Mouse (Mus musculus) G1E (cell line): Measurements from ENCODE around the gene Cd300e. TPM values are rescaled to one million over a fixed set of nuclear protein-coding genes. Genes with fewer than 3 reads are reported as not detected.

Experiments used
- ATAC-seq: 2 replicates; pipeline ENCODE4 v1.8.0; 2016; ENCODE audit warnings: mild to moderate bottlenecking; ENCODE audit not compliant: insufficient number of reproducible peaks, poor library complexity, low FRiP score, severe bottlenecking; ENCODE audit errors: extremely low read depth
- DNase-seq: peaks from one replicate; pipeline ENCODE4 v3.0.0; 2012; ENCODE audit warnings: low spot score
- H3K27me3 ChIP-seq: 2 replicates; pipeline ENCODE4 v1.6.1; 2012; ENCODE audit warnings: mild to moderate bottlenecking, low read length, inconsistent platforms; ENCODE audit not compliant: insufficient read depth
- H3K36me3 ChIP-seq: replicated peaks from 2 replicates; pipeline ENCODE3; 2012; ENCODE audit warnings: mild to moderate bottlenecking, inconsistent platforms
- H3K4me1 ChIP-seq: 2 replicates; pipeline ENCODE4 v1.6.1; 2012; ENCODE audit warnings: low read depth, low read length, inconsistent platforms, mixed read lengths; ENCODE audit not compliant: insufficient read depth
- H3K4me3 ChIP-seq: 2 replicates; pipeline ENCODE4 v1.5.1; 2012; ENCODE audit warnings: low read depth, mild to moderate bottlenecking, inconsistent platforms, low read length, moderate library complexity, mixed read lengths
- H3K9me3 ChIP-seq: replicated peaks from 2 replicates; pipeline ENCODE4 v1.6.1; 2012; ENCODE audit warnings: inconsistent platforms
- CTCF ChIP-seq: IDR thresholded peaks from 2 replicates; pipeline ENCODE4 v1.5.1; 2012; ENCODE audit warnings: low read depth, low read length, inconsistent platforms, mixed read lengths
- GATA1 ChIP-seq: IDR thresholded peaks from 2 replicates; pipeline ENCODE4 v1.6.1; 2012; ENCODE audit warnings: borderline replicate concordance, low read length, inconsistent platforms, mixed read lengths
- GATA2 ChIP-seq: IDR thresholded peaks from 2 replicates; pipeline ENCODE4 v1.6.1; 2012; ENCODE audit warnings: low read depth, low read length, inconsistent platforms, borderline replicate concordance
- POLR2AphosphoS5 ChIP-seq: IDR thresholded peaks from 2 replicates; pipeline ENCODE4 v1.6.1; 2012; ENCODE audit warnings: low read depth, low read length, inconsistent platforms; ENCODE audit not compliant: insufficient replicate concordance
- TAL1 ChIP-seq: conservative IDR thresholded peaks from 2 replicates; pipeline ENCODE4 v1.6.1; 2012; ENCODE audit warnings: low read depth, low read length, inconsistent platforms, mixed read lengths
- polyA plus RNA-seq: library from polyadenylated mRNA; stranded (reverse); fragments of >175 nt; gene quantifications from 2 replicates; pipeline ENCODE4 v1.2.3, GENCODE M21; 2012
- total RNA-seq, 2 experiments: library from RNA; stranded (forward) in 1 of 2; stranded (reverse) in 1 of 2; fragments of 200-1000 nt in 1 of 2; fragments of >200 nt in 1 of 2; fragmentation: Nextera tagmentation in 1 of 2; gene quantifications; 2 replicates each; pipeline ENCODE4 v1.2.3; 2014 to 2017

Cd300e gene
- total and polyA plus RNA-seq, 3 experiments: not detected

- ATAC-seq (no peak), DNase-seq (no peak)
- H3K36me3 ChIP-seq: no peaks in the 10 kb centered on the region
- H3K9me3 ChIP-seq: peaks cover under 1% of the 10 kb centered on the region; the same call in 1 of the 2 replicates
- no peak overlapping the region for H3K4me3 ChIP-seq
- H3K4me1 ChIP-seq: no peaks in the 10 kb centered on the region
- no peaks in the 10 kb centered on the region for H3K27me3 ChIP-seq
- no peak for TF ChIP-seq POLR2AphosphoS5
- no peak for TF ChIP-seq CTCF
- no peak for TF ChIP-seq TAL1
- no peak for TF ChIP-seq GATA1
Measured at GRCm38 (mm10) chr11:115098203-115098932, 36.4 kb upstream of the Cd300e start.

- Histone ChIP-seq H3K9me3 (peaks cover 10% of the 10 kb centered on the region; the same call in 1 of the 2 replicates), H3K36me3 (no peaks in the 10 kb centered on the region), H3K4me1 (no peaks in the 10 kb centered on the region), H3K27me3 (no peaks in the 10 kb centered on the region; the same call in 1 of the 2 replicates), H3K4me3 (no peak overlapping the region)
- ATAC-seq (no peak), DNase-seq (no peak)
- TF ChIP-seq POLR2AphosphoS5: no peak
- no peak for TF ChIP-seq CTCF
- TF ChIP-seq GATA1: no peak
- TF ChIP-seq GATA2: no peak
- no peak for TF ChIP-seq TAL1
Measured at GRCm38 (mm10) chr11:115092140-115092539, 30.2 kb upstream of the Cd300e start.

- Histone ChIP-seq H3K27me3 (no peaks in the 10 kb centered on the region; the same call in 1 of the 2 replicates), H3K4me3 (no peak within 1 kb of the TSS), H3K36me3 (no peaks in the 10 kb centered on the region), H3K4me1 (no peaks in the 10 kb centered on the region), H3K9me3 (peaks cover 10% of the 10 kb centered on the region; the same call in 1 of the 2 replicates)
- DNase-seq: no peak
- TF ChIP-seq GATA1 (no peak), GATA2 (no peak), CTCF (no peak), POLR2AphosphoS5 (no peak), TAL1 (no peak)
- no peak for ATAC-seq
Measured at GRCm38 (mm10) chr11:115091362-115091901, 29.5 kb upstream of the Cd300e start, which contains the start of gene Rab37. Rab37 (plus strand) TSS chr11:115091431.

GRCm38 (mm10) chr11:115089853-115090252 lies 27.9 kb upstream of the Cd300e start:
- DNase-seq (no peak), ATAC-seq (no peak)
- TF ChIP-seq CTCF (peak; percentile 36), TAL1 (no peak)
- peaks cover 10% of the 10 kb centered on the region; the same call in 1 of the 2 replicates for H3K9me3 ChIP-seq
- no peak overlapping the region for H3K4me3 ChIP-seq
- H3K4me1 ChIP-seq: no peaks in the 10 kb centered on the region
- no peaks in the 10 kb centered on the region for H3K36me3 ChIP-seq
- no peaks in the 10 kb centered on the region; the same call in 1 of the 2 replicates for H3K27me3 ChIP-seq

GRCm38 (mm10) chr11:115086213-115086612 lies 24.2 kb upstream of the Cd300e start:
- Histone ChIP-seq H3K36me3 (no peaks in the 10 kb centered on the region), H3K4me3 (no peak overlapping the region), H3K9me3 (peaks cover 7% of the 10 kb centered on the region; the same call in 1 of the 2 replicates), H3K4me1 (no peaks in the 10 kb centered on the region), H3K27me3 (peaks cover 3% of the 10 kb centered on the region; the same call in 1 of the 2 replicates)
- TF ChIP-seq CTCF: no peak
- TF ChIP-seq POLR2AphosphoS5: no peak
- no peak for TF ChIP-seq GATA2
- TF ChIP-seq TAL1: no peak
- TF ChIP-seq GATA1: no peak
- DNase-seq (no peak), ATAC-seq (no peak)

- ATAC-seq (no peak), DNase-seq (no peak)
- peaks cover 6% of the 10 kb centered on the region; the same call in 1 of the 2 replicates for H3K9me3 ChIP-seq
- H3K4me1 ChIP-seq: no peaks in the 10 kb centered on the region
- H3K27me3 ChIP-seq: peaks cover 3% of the 10 kb centered on the region; the same call in 1 of the 2 replicates
- no peak for TF ChIP-seq GATA2
- TF ChIP-seq CTCF: no peak
- TF ChIP-seq GATA1: no peak
- H3K36me3 ChIP-seq: no peaks in the 10 kb centered on the region
- H3K4me3 ChIP-seq: no peak overlapping the region
Measured at GRCm38 (mm10) chr11:115085064-115085463, 23.1 kb upstream of the Cd300e start.
